Mouse (Mus musculus) CD4-positive, CD25-positive, alpha-beta regulatory T cell, adult 4 months (primary cell): ENCODE measurements at regions not wholly inside any gene's neighbourhood (a gene's known extent, or its start where the extent isn't known, plus 50 kb on each side); places are given as distances from the start of the nearest gene placed in this dataset.

Experiments
- ATAC-seq: one replicate; pipeline ENCODE4 v1.8.0; 2017

GRCm38 (mm10) chr13:16762727-16763512 is 751.3 kb downstream of the Inhba start:
- no peak for ATAC-seq

GRCm38 (mm10) chr13:16763746-16764145 is 752.1 kb downstream of the Inhba start:
- peak; percentile 74 for ATAC-seq

- ATAC-seq, result no peak
Measured at GRCm38 (mm10) chr13:16769409-16769808, 757.8 kb downstream of the Inhba start.

GRCm38 (mm10) chr13:16769848-16770422 is 758.3 kb downstream of the Inhba start:
- no peak for ATAC-seq

- ATAC-seq, result no peak
Measured at GRCm38 (mm10) chr13:16771845-16772244, 760.2 kb downstream of the Inhba start.

GRCm38 (mm10) chr13:16805560-16805959 is 793.9 kb downstream of the Inhba start:
- no peak for ATAC-seq
